Mouse (Mus musculus) spleen, adult 2 months (tissue): ENCODE measurements around the gene Fam204a.

Source experiments
- CTCF ChIP-seq: fragments of 200-500 bp; IDR thresholded peaks from 2 replicates; pipeline ENCODE4 v1.5.1; 2011; ENCODE audit warnings: mild to moderate bottlenecking, inconsistent platforms; ENCODE audit not compliant: insufficient read depth, insufficient read length, insufficient replicate concordance; ENCODE audit errors: extremely low read depth
- POLR2A ChIP-seq: fragments of 200-500 bp; IDR thresholded peaks from 2 replicates; pipeline ENCODE4 v1.6.1; 2011; ENCODE audit warnings: low read depth, low read length, inconsistent platforms

GRCm38 (mm10) chr19:60241916-60242602 is 15.6 kb upstream of the Fam204a start:
- TF ChIP-seq POLR2A (no peak), CTCF (no peak)
